Mouse (Mus musculus): ENCODE data around the gene Arhgef12. TPM values are rescaled to one million over a fixed set of nuclear protein-coding genes. Genes with fewer than 3 reads are reported as not detected.
A peak's percentile ranks its signal among the peaks of the same experiment; 100 is the strongest.

Arhgef12 gene
- polyA plus RNA-seq, 1 experiment from 2014 or later, result 8.4 TPM

- Histone ChIP-seq H3K36me3 (peaks cover 53% of the 10 kb centered on the region), H3K9ac (no peak overlapping the region), H3K27me3 (replicated peaks) (no peaks in the 10 kb centered on the region), H3K4me1 (no peaks in the 10 kb centered on the region), H3K4me2 (no peak overlapping the region), H3K27ac (no peak overlapping the region), H3K9me3 (replicated peaks) (no peaks in the 10 kb centered on the region), H3K4me3 (no peak overlapping the region)
- 74% methylated on average over 1 of the region's 1 CpGs for WGBS (ENCODE audit: insufficient replicate concordance)
- no peak for ATAC-seq
These were observed 92.2 kb downstream of the Arhgef12 start for GRCm38 (mm10) chr9:43014886-43015285.

DNA sequence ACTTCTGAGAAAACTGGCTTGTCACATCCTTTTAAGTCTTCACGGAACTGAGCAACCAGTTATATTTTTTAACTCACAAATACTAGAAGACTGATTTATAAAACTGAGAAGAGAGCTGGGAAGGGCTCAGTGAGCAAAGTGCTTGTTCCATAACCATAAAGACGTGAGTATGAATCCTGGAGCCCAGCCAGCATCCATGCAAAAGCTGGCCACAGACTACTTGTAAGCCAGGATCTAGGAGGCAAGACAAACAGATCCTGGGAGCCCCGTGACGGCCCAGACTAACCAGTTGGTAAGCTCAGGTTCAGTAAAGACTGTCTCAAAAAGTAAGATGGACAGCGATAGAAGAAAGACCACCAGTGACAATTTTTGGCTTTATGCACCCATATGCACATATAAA lies 94.5 kb downstream of the Arhgef12 start:
- Histone ChIP-seq H3K36me3 (peaks cover 58% of the 10 kb centered on the region), H3K9me3 (replicated peaks) (no peaks in the 10 kb centered on the region), H3K4me2 (no peak overlapping the region), H3K9ac (no peak overlapping the region), H3K4me1 (no peaks in the 10 kb centered on the region), H3K27ac (no peak overlapping the region), H3K27me3 (replicated peaks) (no peaks in the 10 kb centered on the region), H3K4me3 (no peak overlapping the region)
- ATAC-seq, result no peak
- WGBS (ENCODE audit: insufficient replicate concordance), result 78% methylated on average over 5 of the region's 5 CpGs

DNA sequence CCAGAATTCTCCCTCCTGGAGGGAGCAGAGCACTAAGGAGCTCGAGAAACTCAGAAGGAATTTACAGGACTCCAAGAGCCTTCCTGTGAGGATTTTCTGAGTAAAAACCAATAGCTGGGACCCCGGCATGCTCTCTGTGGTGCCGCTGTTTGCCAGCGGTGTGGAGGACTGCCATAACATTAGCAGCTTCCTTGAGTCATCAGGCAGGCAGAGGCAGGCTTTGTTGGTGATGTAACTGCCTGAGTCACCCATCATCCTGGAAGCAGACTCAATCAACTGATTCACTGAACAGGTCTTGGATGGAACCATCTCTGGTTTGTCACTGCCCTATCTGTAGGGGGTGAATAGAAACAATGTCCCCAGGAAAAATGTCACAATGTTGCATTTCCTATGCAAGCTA lies 96.0 kb downstream of the Arhgef12 start:
- Histone ChIP-seq H3K27me3 (replicated peaks) (no peaks in the 10 kb centered on the region), H3K4me3 (no peak overlapping the region), H3K27ac (no peak overlapping the region), H3K36me3 (peaks cover 55% of the 10 kb centered on the region), H3K4me2 (no peak overlapping the region), H3K9me3 (replicated peaks) (no peaks in the 10 kb centered on the region), H3K9ac (no peak overlapping the region), H3K4me1 (no peaks in the 10 kb centered on the region)
- no peak for ATAC-seq
- WGBS (ENCODE audit: insufficient replicate concordance), result 60% methylated on average over 4 of the region's 4 CpGs

- ATAC-seq, result no peak
- H3K4me1 ChIP-seq, result no peaks in the 10 kb centered on the region
- 89% methylated on average over 5 of the region's 5 CpGs for WGBS (ENCODE audit: insufficient replicate concordance)
These were observed 103.2 kb downstream of the Arhgef12 start for GRCm38 (mm10) chr9:43003881-43004280.

GRCm38 (mm10) chr9:43003017-43003416 lies 104.0 kb downstream of the Arhgef12 start:
- ATAC-seq, result no peak
- no peaks in the 10 kb centered on the region for H3K27me3 ChIP-seq (replicated peaks)
- no peak overlapping the region for H3K27ac ChIP-seq
- H3K9me3 ChIP-seq (replicated peaks), result no peaks in the 10 kb centered on the region
- H3K4me2 ChIP-seq, result no peak overlapping the region
- H3K4me1 ChIP-seq, result no peaks in the 10 kb centered on the region
- no peak overlapping the region for H3K9ac ChIP-seq
- no peak overlapping the region for H3K4me3 ChIP-seq
- peaks cover 77% of the 10 kb centered on the region for H3K36me3 ChIP-seq
- 85% methylated on average over 4 of the region's 4 CpGs for WGBS (ENCODE audit: insufficient replicate concordance)

More at GRCm38 (mm10) chr9:43003881-43004280, 103.2 kb downstream of the Arhgef12 start:
- no peak overlapping the region for H3K4me3 ChIP-seq
- H3K36me3 ChIP-seq, result peaks cover 69% of the 10 kb centered on the region
- no peaks in the 10 kb centered on the region for H3K27me3 ChIP-seq (replicated peaks)
- H3K27ac ChIP-seq, result no peak overlapping the region
- no peaks in the 10 kb centered on the region for H3K9me3 ChIP-seq (replicated peaks)
- no peak overlapping the region for H3K9ac ChIP-seq
- no peak overlapping the region for H3K4me2 ChIP-seq

DNA sequence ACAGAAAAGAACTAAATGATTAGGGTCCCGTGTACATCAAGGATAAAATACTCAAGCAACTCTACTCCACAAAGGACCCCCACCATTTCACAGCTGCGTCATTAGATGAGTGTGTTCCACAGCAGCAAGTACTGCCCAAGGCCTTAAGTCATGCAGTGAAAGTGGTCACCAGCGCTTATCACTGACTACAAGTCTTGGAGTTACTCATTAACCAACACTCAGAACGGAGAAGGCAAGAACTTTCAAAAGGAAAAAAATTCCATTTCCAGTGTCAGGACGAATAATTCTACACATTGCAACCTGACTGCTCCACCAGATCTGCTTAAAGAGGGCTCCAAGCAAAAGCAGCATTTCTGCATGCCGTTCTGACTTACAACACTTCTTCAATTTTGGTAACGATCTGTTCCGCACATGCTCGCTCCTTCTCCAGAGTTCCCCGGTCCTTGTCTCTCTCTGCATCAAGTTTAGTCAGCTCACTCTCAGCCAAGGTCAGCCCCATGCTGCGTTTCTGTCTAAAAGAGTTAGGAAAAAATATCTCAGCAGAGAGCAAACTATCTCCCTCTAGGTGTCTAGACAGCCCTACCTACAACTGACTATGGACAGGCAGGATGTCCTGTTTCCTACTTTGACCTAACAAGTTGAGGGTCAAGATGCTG lies 106.3 kb downstream of the Arhgef12 start:
- H3K27me3 ChIP-seq (replicated peaks), result no peaks in the 10 kb centered on the region
- no peak overlapping the region for H3K9ac ChIP-seq
- H3K36me3 ChIP-seq, result peaks cover 83% of the 10 kb centered on the region
- no peak for ATAC-seq
- H3K27ac ChIP-seq, result no peak overlapping the region
- no peak overlapping the region for H3K4me3 ChIP-seq
- H3K4me2 ChIP-seq, result no peak overlapping the region
- no peaks in the 10 kb centered on the region for H3K4me1 ChIP-seq
- WGBS (ENCODE audit: insufficient replicate concordance), result 81% methylated on average over 11 of the region's 11 CpGs
- no peaks in the 10 kb centered on the region for H3K9me3 ChIP-seq (replicated peaks)

DNA sequence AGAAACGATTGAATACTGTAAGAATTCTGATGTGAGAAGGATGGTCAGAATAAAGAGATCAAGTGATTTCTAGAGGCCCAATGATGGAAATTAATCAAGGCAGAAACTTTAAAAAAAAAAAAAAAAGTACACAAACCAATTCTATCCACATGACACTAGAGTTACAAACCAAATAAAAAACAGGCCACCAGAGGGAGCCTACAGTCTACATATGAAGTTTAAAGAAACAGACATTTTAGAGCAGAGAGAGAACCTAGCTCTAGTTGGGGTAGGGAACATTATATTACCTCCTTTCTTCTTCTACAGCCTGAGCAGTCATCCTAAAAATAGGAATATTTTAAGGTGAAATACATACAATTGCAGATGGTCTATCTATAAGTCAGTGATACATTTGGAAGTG lies 107.0 kb downstream of the Arhgef12 start:
- 78% methylated on average over 1 of the region's 1 CpGs for WGBS (ENCODE audit: insufficient replicate concordance)
- ATAC-seq, result no peak
- no peaks in the 10 kb centered on the region for H3K27me3 ChIP-seq (replicated peaks)
- H3K36me3 ChIP-seq, result peaks cover 85% of the 10 kb centered on the region
- no peak overlapping the region for H3K4me2 ChIP-seq
- no peak overlapping the region for H3K27ac ChIP-seq
- H3K9me3 ChIP-seq (replicated peaks), result no peaks in the 10 kb centered on the region
- H3K4me3 ChIP-seq, result no peak overlapping the region
- 0 out of 2 replicates have a peak, but pooled peaks cover 3% of the 10 kb centered on the region for H3K4me1 ChIP-seq
- H3K9ac ChIP-seq, result no peak overlapping the region

- Histone ChIP-seq H3K9ac (no peak overlapping the region), H3K27me3 (replicated peaks) (no peaks in the 10 kb centered on the region), H3K9me3 (replicated peaks) (no peaks in the 10 kb centered on the region), H3K4me3 (no peak overlapping the region), H3K4me1 (peaks cover 11% of the 10 kb centered on the region; the same call in 1 of the 2 replicates), H3K27ac (no peak overlapping the region), H3K36me3 (peaks cover 74% of the 10 kb centered on the region), H3K4me2 (no peak overlapping the region)
- no peak for ATAC-seq
- WGBS (ENCODE audit: insufficient replicate concordance), result 81% methylated on average over 6 of the region's 6 CpGs
These were observed 109.5 kb downstream of the Arhgef12 start for GRCm38 (mm10) chr9:42997526-42997925.

DNA sequence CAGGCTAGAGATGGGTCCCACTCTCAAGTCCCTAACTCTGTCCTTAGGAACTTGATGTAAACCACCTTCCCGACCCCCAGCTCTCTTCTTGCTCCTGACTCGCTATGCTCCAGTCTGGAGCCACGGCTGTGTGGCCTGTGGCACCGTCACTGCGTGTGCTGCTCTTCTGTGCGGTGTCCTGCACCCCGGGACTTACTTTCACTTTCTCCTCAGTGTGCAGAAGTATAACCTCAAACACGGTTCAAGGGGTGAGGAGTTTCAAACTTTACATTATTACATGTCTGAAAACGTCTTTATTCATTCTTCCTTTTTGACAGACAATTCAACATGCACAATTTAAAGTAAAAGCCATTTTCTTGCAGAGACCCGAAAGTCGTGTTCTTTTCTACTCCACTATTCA lies 111.7 kb downstream of the Arhgef12 start:
- H3K4me3 ChIP-seq, result no peak overlapping the region
- no peak for ATAC-seq
- peaks cover 75% of the 10 kb centered on the region for H3K36me3 ChIP-seq
- no peaks in the 10 kb centered on the region for H3K27me3 ChIP-seq (replicated peaks)
- 82% methylated on average over 11 of the region's 11 CpGs for WGBS (ENCODE audit: insufficient replicate concordance)
- peaks cover 11% of the 10 kb centered on the region; the same call in 1 of the 2 replicates for H3K4me1 ChIP-seq
- no peak overlapping the region for H3K4me2 ChIP-seq
- peak overlapping the region; percentile 17; the same call in 1 of the 2 replicates for H3K9ac ChIP-seq
- no peaks in the 10 kb centered on the region for H3K9me3 ChIP-seq (replicated peaks)
- H3K27ac ChIP-seq, result no peak overlapping the region

- Histone ChIP-seq H3K9me3 (replicated peaks) (no peaks in the 10 kb centered on the region), H3K27ac (no peak overlapping the region), H3K4me1 (peaks cover 11% of the 10 kb centered on the region; the same call in 1 of the 2 replicates), H3K4me2 (no peak overlapping the region), H3K9ac (no peak overlapping the region), H3K4me3 (no peak overlapping the region), H3K36me3 (peaks cover 77% of the 10 kb centered on the region), H3K27me3 (replicated peaks) (no peaks in the 10 kb centered on the region)
- 68% methylated on average over 4 of the region's 4 CpGs for WGBS (ENCODE audit: insufficient replicate concordance)
- no peak for ATAC-seq
These were observed 112.3 kb downstream of the Arhgef12 start for GRCm38 (mm10) chr9:42994708-42995107.

DNA sequence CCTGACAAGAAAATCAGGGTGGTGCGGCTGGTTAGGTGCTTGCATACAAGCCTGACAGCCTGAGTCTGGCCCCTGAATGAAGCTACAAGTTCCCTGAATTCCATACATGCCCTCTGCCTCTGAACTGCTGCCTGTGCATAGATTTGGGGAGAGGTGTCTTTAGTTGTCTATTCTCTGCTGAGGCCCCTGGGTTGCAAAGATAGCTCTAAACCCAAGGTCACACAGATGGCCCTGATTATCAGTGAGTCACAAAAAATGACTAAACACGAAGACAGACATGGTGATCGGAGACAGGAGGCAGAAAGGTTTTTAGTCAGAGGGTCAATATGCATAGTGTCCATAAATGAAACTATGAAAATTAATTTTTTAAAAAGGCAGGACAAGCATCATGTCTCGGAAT lies 113.4 kb downstream of the Arhgef12 start:
- no peak for ATAC-seq
- Histone ChIP-seq H3K36me3 (peaks cover 74% of the 10 kb centered on the region), H3K9me3 (replicated peaks) (no peaks in the 10 kb centered on the region), H3K4me3 (no peak overlapping the region), H3K4me2 (no peak overlapping the region), H3K27ac (no peak overlapping the region), H3K4me1 (peaks cover 11% of the 10 kb centered on the region; the same call in 1 of the 2 replicates), H3K9ac (no peak overlapping the region), H3K27me3 (replicated peaks) (no peaks in the 10 kb centered on the region)
- 70% methylated on average over 4 of the region's 4 CpGs for WGBS (ENCODE audit: insufficient replicate concordance)

DNA sequence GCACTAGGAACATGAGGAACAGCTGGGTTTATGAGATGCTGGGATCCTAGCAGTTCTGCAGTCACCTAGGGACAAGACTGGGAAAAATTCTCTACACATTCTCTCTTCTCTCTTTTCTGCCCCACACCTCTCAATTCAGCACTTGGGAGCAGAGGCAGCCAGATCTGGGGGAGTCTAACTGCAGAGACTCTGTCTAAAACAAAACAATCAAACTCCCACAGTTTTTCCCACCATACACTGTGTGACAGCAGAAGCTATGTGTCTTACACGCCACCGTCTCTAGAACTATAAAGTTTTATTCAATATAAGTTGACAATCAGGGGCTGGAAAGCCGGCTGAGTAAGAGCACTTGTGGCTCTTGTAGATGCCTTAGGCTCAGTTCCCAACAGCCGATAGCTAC lies 119.1 kb downstream of the Arhgef12 start:
- 82% methylated on average over 4 of the region's 4 CpGs for WGBS (ENCODE audit: insufficient replicate concordance)
- no peak overlapping the region for H3K4me3 ChIP-seq
- no peaks in the 10 kb centered on the region for H3K4me1 ChIP-seq
- H3K4me2 ChIP-seq, result no peak overlapping the region
- ATAC-seq, result no peak
- no peak overlapping the region for H3K9ac ChIP-seq
- H3K36me3 ChIP-seq, result peaks cover 75% of the 10 kb centered on the region
- H3K9me3 ChIP-seq (replicated peaks), result no peaks in the 10 kb centered on the region
- no peaks in the 10 kb centered on the region for H3K27me3 ChIP-seq (replicated peaks)
- H3K27ac ChIP-seq, result no peak overlapping the region

Data from liver, embryonic 12.5 days (tissue).